22 mouse cellular contexts compared by ENCODE assay signal in the genomic region with DNA sequence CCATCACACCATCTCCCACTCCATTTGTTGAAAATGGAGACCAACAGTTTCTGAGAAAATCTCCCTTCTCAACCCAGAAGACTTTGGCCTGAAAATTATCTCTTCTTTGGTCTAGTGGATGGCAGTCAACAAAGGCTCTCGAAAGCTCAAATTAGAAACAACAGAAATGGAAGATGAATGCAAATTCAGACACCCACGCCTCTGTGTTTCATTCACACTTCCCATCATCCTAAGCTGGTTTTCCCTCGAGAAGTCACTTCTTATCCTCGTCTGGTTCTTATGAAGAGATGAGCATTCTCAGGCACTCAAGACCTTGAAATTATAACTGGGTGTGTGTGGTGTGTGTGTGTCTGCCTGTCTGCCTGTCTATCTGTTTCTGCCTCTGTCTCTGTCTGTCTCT.
A peak's percentile ranks its signal among the peaks of the same experiment; 100 is the strongest.
DNase-seq lines count a peak whose midpoint lies in the region; ATAC-seq and TF ChIP-seq lines count a peak whose summit lies in the region.
"Had no signal": no experiment of that assay in that cellular context is flagged by ENCODE, and none has a peak within 500 bp of the region (broad histone marks: within the 10 kb centered on the region; RNA-seq: fewer than 3 reads in every experiment).

No protein-coding gene starts in this region.

- H3K9me3 ChIP-seq in CH12.LX (replicated peaks; ENCODE audit: low read length), result peaks cover 3% of the 10 kb centered on the region
- H3K9me3 ChIP-seq in embryonic facial prominence, embryonic 10.5 days, result peaks cover 5% of the 10 kb centered on the region; the same call in 1 of the 2 replicates
- H3K9me3 ChIP-seq in heart, embryonic 12.5 days (replicated peaks), result no peaks in the 10 kb centered on the region
- H3K9me3 ChIP-seq: heart, embryonic 10.5 days; heart, embryonic 15.5 days had no signal

- no peaks in the 10 kb centered on the region for H3K79me2 ChIP-seq in CH12.LX (replicated peaks; ENCODE audit: control insufficient read depth, extremely low read depth, insufficient read depth, poor library complexity, severe bottlenecking)

- no peak for ATAC-seq in heart, embryonic 12.5 days (ENCODE audit: insufficient number of reproducible peaks, low FRiP score)
- ATAC-seq: forebrain, embryonic 16.5 days; hindbrain, postnatal 0 days had no signal

- intact Hi-C loops in left cerebral cortex, postnatal 14 days (cut with DNase I), result no loop called here

- WGBS in embryonic facial prominence, embryonic 10.5 days, result 83% methylated on average over 4 of the region's 4 CpGs
- WGBS in heart, embryonic 12.5 days, result 72% methylated on average over 4 of the region's 4 CpGs

- no peaks in the 10 kb centered on the region for H3K36me3 ChIP-seq in CH12.LX (replicated peaks in 1 of 2; ENCODE audit: control insufficient read depth in 1 of 2, insufficient read depth in 1 of 2, low read length in 1 of 2)
- H3K36me3 ChIP-seq in embryonic facial prominence, embryonic 10.5 days (replicated peaks), result no peaks in the 10 kb centered on the region
- H3K36me3 ChIP-seq in heart, embryonic 12.5 days, result no peaks in the 10 kb centered on the region
- H3K36me3 ChIP-seq: embryonic facial prominence, embryonic 12.5 days; heart, embryonic 10.5 days; heart, embryonic 15.5 days; hindbrain, embryonic 13.5 days had no signal

- H3K4me1 ChIP-seq in CH12.LX (ENCODE audit: control insufficient read depth in 1 of 2, insufficient read depth in 2 of 2), result peaks cover 0 to 22% of the 10 kb centered on the region in 2 experiments; a peak in 3 of 4 replicates
- H3K4me1 ChIP-seq in embryonic facial prominence, embryonic 10.5 days, result no peaks in the 10 kb centered on the region
- no peaks in the 10 kb centered on the region for H3K4me1 ChIP-seq in heart, embryonic 12.5 days (replicated peaks)
- H3K4me1 ChIP-seq: embryonic facial prominence, embryonic 12.5 days; heart, embryonic 10.5 days; hindbrain, embryonic 13.5 days had no signal

- no peak overlapping the region for H3K27ac ChIP-seq in CH12.LX (ENCODE audit: insufficient read depth, low read depth)
- H3K27ac ChIP-seq in embryonic facial prominence, embryonic 10.5 days (replicated peaks), result no peak overlapping the region
- H3K27ac ChIP-seq in heart, embryonic 12.5 days (ENCODE audit: poor library complexity, severe bottlenecking), result no peak overlapping the region
- H3K27ac ChIP-seq: embryonic facial prominence, embryonic 12.5 days; gastrocnemius, adult 2 months; heart, embryonic 10.5 days; heart, embryonic 15.5 days; hindbrain, embryonic 13.5 days; hindbrain, postnatal 0 days had no signal

- H3K9ac ChIP-seq in CH12.LX (ENCODE audit: insufficient read depth, low read depth), result no peak overlapping the region
- H3K9ac ChIP-seq in heart, embryonic 12.5 days, result no peak overlapping the region
- H3K9ac ChIP-seq: embryonic facial prominence, embryonic 12.5 days; heart, embryonic 15.5 days; hindbrain, embryonic 13.5 days had no signal

- H3K4me2 ChIP-seq in CH12.LX (ENCODE audit: insufficient read depth, low read depth, poor library complexity, severe bottlenecking), result no peak overlapping the region
- H3K4me2 ChIP-seq in heart, embryonic 12.5 days, result no peak overlapping the region
- H3K4me2 ChIP-seq: embryonic facial prominence, embryonic 12.5 days; heart, embryonic 15.5 days; hindbrain, embryonic 13.5 days had no signal

- peak; percentile 64 to 76 for DNase-seq in frontal cortex, adult 2 months (ENCODE audit: extremely low spot score in 1 of 2, low spot score in 1 of 2)
- DNase-seq in frontal cortex, postnatal 10 days (ENCODE audit: low spot score in 2 of 2), result no peak
- DNase-seq in CH12.LX (ENCODE audit: extremely low read depth), result no peak
- peak; percentile 3 for DNase-seq in embryonic facial prominence, embryonic 10.5 days (ENCODE audit: low spot score)
- peak; percentile 47 to 63 for DNase-seq in left cerebral cortex, postnatal 14 days (ENCODE audit: low spot score in 2 of 2)
- no peak for DNase-seq in urinary bladder, postnatal 10 days (ENCODE audit: low spot score)
- DNase-seq: adrenal gland, adult 2 months; adrenal gland, postnatal 25 days; cerebellum, adult 8-10 months; cerebellum, postnatal 14 days; embryo, embryonic 11 days; gastrocnemius, adult 2 months; gastrocnemius, postnatal 36 days; heart, adult 11 months; heart, postnatal 14 days had no signal

- no peak for TF ChIP-seq RAD21 in CH12.LX (IDR thresholded peaks at IDR 0.05; ENCODE audit: low read depth, low read length)

- no peak overlapping the region for H3K4me3 ChIP-seq in CH12.LX (replicated peaks in 1 of 3; ENCODE audit: low read depth in 2 of 3, low read length in 2 of 3, poor library complexity in 1 of 3)
- H3K4me3 ChIP-seq in embryonic facial prominence, embryonic 10.5 days, result no peak overlapping the region
- no peak overlapping the region for H3K4me3 ChIP-seq in heart, embryonic 12.5 days
- H3K4me3 ChIP-seq: embryonic facial prominence, embryonic 12.5 days; gastrocnemius, adult 2 months; heart, embryonic 10.5 days; heart, embryonic 15.5 days; hindbrain, embryonic 13.5 days had no signal

- no peaks in the 10 kb centered on the region for H3K27me3 ChIP-seq in CH12.LX (replicated peaks)
- no peaks in the 10 kb centered on the region for H3K27me3 ChIP-seq in embryonic facial prominence, embryonic 10.5 days (replicated peaks; ENCODE audit: low read depth, poor library complexity, severe bottlenecking)
- H3K27me3 ChIP-seq in heart, embryonic 12.5 days (replicated peaks), result no peaks in the 10 kb centered on the region
- H3K27me3 ChIP-seq: embryonic facial prominence, embryonic 12.5 days; heart, embryonic 15.5 days; hindbrain, embryonic 13.5 days had no signal

- no peak for TF ChIP-seq EP300 in CH12.LX (IDR thresholded peaks at IDR 0.05; ENCODE audit: low read length)

- TF ChIP-seq CTCF in CH12.LX (conservative IDR thresholded peaks at IDR 0.05 in 1 of 2, IDR thresholded peaks at IDR 0.05 in 1 of 2; ENCODE audit: low read depth in 2 of 2, low read length in 2 of 2), result no peak

- in situ Hi-C loops in CH12.LX (cut with MboI; ENCODE audit: low pct_ligation_motif_present, low pct_unique_long_range_greater_than_20kb, low sequenced_read_pairs), result no loop called here

- dilution Hi-C loops in CH12.LX (cut with MboI; ENCODE audit: extremely low pct_ligation_motif_present, extremely low pct_unique_long_range_greater_than_20kb, low sequenced_read_pairs), result no loop called here

- TF ChIP-seq POLR2A in CH12.LX (IDR thresholded peaks at IDR 0.05; ENCODE audit: low read depth, low read length), result no peak

TF ChIP-seq in CH12.LX, 34 proteins besides CTCF, POLR2A, EP300 and RAD21:
- TF ChIP-seq MEF2A (IDR thresholded peaks at IDR 0.05; ENCODE audit: borderline replicate concordance, low read depth, low read length) (0 out of 2 replicates have a peak, but pooled peaks have one; percentile 42), JUND (conservative IDR thresholded peaks at IDR 0.05; ENCODE audit: low read depth, low read length) (no peak), ZKSCAN1 (IDR thresholded peaks at IDR 0.05; ENCODE audit: borderline replicate concordance, low read depth, low read length) (no peak)

Comparison
In these comparisons a context has a peak if more than half of its experiments do, and no peak if none do; other contexts are left out.
1. DNase-seq: peak in frontal cortex, adult 2 months (2 of 2), embryonic facial prominence, embryonic 10.5 days (single experiment) and left cerebral cortex, postnatal 14 days (2 of 2); none in frontal cortex, postnatal 10 days (0 of 2), CH12.LX (single experiment) and urinary bladder, postnatal 10 days (single experiment).